ENCODE assay signal across 9 mouse cellular contexts in the genomic region with DNA sequence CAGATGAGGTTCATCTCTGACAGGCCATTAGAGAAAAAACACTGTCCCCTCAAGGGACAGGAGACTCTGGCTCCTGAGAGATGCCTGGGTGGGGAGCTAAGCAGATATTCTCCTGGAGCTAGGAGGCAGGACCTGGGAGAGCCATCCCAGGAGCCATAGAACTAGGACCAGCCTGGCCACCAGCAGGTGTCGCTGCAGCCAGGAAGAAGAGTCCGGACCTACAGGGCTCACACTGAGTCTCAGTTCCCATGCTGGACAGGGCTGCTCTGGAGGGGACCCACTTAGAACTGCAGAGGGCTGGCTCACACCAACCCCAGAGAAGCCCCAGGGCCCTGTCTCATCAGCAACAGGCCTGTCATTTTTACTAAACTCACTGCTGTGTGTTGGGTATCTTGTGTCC.
A peak's percentile ranks its signal among the peaks of the same experiment; 100 is the strongest.
DNase-seq lines count a peak whose midpoint lies in the region; ATAC-seq lines count a peak whose summit lies in the region.
"Had no signal": no experiment of that assay in that cellular context is flagged by ENCODE, and none has a peak within 500 bp of the region (broad histone marks: within the 10 kb centered on the region; RNA-seq: fewer than 3 reads in every experiment).

No protein-coding gene starts in this region.

- WGBS in midbrain, embryonic 10.5 days, result 3% methylated on average over 2 of the region's 2 CpGs

- no peaks in the 10 kb centered on the region for H3K9me3 ChIP-seq in midbrain, embryonic 10.5 days (replicated peaks)
- H3K9me3 ChIP-seq: megakaryocyte, embryonic 14.5 days had no signal

- intact Hi-C loops in left cerebral cortex, postnatal 25 days (cut with DNase I), result loop anchor here (1.0 to 5.0 kb wide), 2 partner anchors 44 to 75 kb away; partner anchors contain the start of gene Sorcs2

- H3K27me3 ChIP-seq in midbrain, embryonic 10.5 days (ENCODE audit: low read depth, poor library complexity, severe bottlenecking), result no peaks in the 10 kb centered on the region

- H3K4me1 ChIP-seq in midbrain, embryonic 10.5 days, result peaks cover 47% of the 10 kb centered on the region
- H3K4me1 ChIP-seq: megakaryocyte, embryonic 14.5 days had no signal

- peak overlapping the region; percentile 77 for H3K27ac ChIP-seq in midbrain, embryonic 10.5 days (replicated peaks)

- H3K36me3 ChIP-seq in midbrain, embryonic 10.5 days, result no peaks in the 10 kb centered on the region

- no peak overlapping the region for H3K4me3 ChIP-seq in midbrain, embryonic 10.5 days
- H3K4me3 ChIP-seq: megakaryocyte, embryonic 14.5 days had no signal

- peak; percentile 84 for ATAC-seq in common myeloid progenitor, adult 5-6 weeks (replicated peaks; ENCODE audit: low read depth, poor library complexity, severe bottlenecking)

- peak; percentile 24 for DNase-seq in WW6 (ENCODE audit: low read depth, low spot score)
- peak; percentile 65 for DNase-seq in gastrocnemius, postnatal 25 days
- peak; percentile 73 for DNase-seq in induced T-regulatory cell, adult 2 months (ENCODE audit: low read depth)
- peak; percentile 60 to 65 for DNase-seq in left cerebral cortex, postnatal 25 days (ENCODE audit: low spot score in 2 of 2)
- peak; percentile 79 for DNase-seq in midbrain, embryonic 10.5 days (ENCODE audit: low spot score)
- peak; percentile 42 to 48 for DNase-seq in right cerebral cortex, postnatal 36 days (ENCODE audit: low spot score in 2 of 2)
- peak; percentile 77 to 79 for DNase-seq in urinary bladder, postnatal 36 days (ENCODE audit: low spot score in 2 of 2)

Comparison
In these comparisons a context has a peak if more than half of its experiments do, and no peak if none do; other contexts are left out.
1. DNase-seq: peak in every context shown above with its lines; median percentile 79 in midbrain, embryonic 10.5 days; 78 in urinary bladder, postnatal 36 days; 73 in induced T-regulatory cell, adult 2 months; 65 in gastrocnemius, postnatal 25 days; 62 in left cerebral cortex, postnatal 25 days; 45 in right cerebral cortex, postnatal 36 days; 24 in WW6.